Mouse (Mus musculus): ENCODE measurements at regions not wholly inside any gene's neighbourhood (a gene's known extent, or its start where the extent isn't known, plus 50 kb on each side); places are given as distances from the start of the nearest gene placed in this dataset.

- Histone ChIP-seq H3K9me3 (replicated peaks; ENCODE audit: low read length) (no peaks in the 10 kb centered on the region), H3K79me2 (replicated peaks; ENCODE audit: control insufficient read depth, extremely low read depth, insufficient read depth, poor library complexity, severe bottlenecking) (no peaks in the 10 kb centered on the region), H3K27me3 (replicated peaks) (no peaks in the 10 kb centered on the region), H3K36me3 (replicated peaks in 1 of 2; ENCODE audit: control insufficient read depth in 1 of 2, insufficient read depth in 1 of 2, low read length in 1 of 2) (no peaks in the 10 kb centered on the region), H3K4me2 (ENCODE audit: insufficient read depth, low read depth, poor library complexity, severe bottlenecking) (no peak overlapping the region; the same call in 1 of the 2 replicates), H3K27ac (ENCODE audit: insufficient read depth, low read depth) (no peak overlapping the region), H3K4me1 (ENCODE audit: control insufficient read depth in 1 of 2, insufficient read depth in 2 of 2) (peaks cover 0 to 13% of the 10 kb centered on the region in 2 experiments; a peak in 2 of 4 replicates), H3K9ac (ENCODE audit: insufficient read depth, low read depth) (no peak overlapping the region), H3K4me3 (replicated peaks in 1 of 3; ENCODE audit: low read depth in 2 of 3, low read length in 2 of 3, poor library complexity in 1 of 3) (no peak overlapping the region)
- in situ Hi-C loops (cut with MboI; ENCODE audit: low pct_ligation_motif_present, low pct_unique_long_range_greater_than_20kb, low sequenced_read_pairs) (no loop called here), dilution Hi-C loops (cut with MboI; ENCODE audit: extremely low pct_ligation_motif_present, extremely low pct_unique_long_range_greater_than_20kb, low sequenced_read_pairs) (no loop called here)
- peak; percentile 81 for DNase-seq (ENCODE audit: extremely low read depth)
- peak; percentile 42; the same call in 1 of the 2 replicates for TF ChIP-seq BHLHE40 (IDR thresholded peaks at IDR 0.05; ENCODE audit: low read depth, low read length)
- TF ChIP-seq E2F4 (IDR thresholded peaks at IDR 0.05; ENCODE audit: insufficient replicate concordance, low read depth, low read length): no peak
- TF ChIP-seq ETS1 (conservative IDR thresholded peaks at IDR 0.05; ENCODE audit: low read depth, low read length): 0 out of 2 replicates have a peak, but pooled peaks have one; percentile 8
Observed at GRCm38 (mm10) chr5:99111755-99112154, 74.6 kb upstream of the Prkg2 start.

GRCm38 (mm10) chr5:99111235-99111634, 74.1 kb upstream of the Prkg2 start:
- DNase-seq (ENCODE audit: extremely low read depth): no peak
- Histone ChIP-seq H3K36me3 (replicated peaks in 1 of 2; ENCODE audit: control insufficient read depth in 1 of 2, insufficient read depth in 1 of 2, low read length in 1 of 2) (no peaks in the 10 kb centered on the region), H3K27ac (ENCODE audit: insufficient read depth, low read depth) (no peak overlapping the region), H3K9me3 (replicated peaks; ENCODE audit: low read length) (no peaks in the 10 kb centered on the region), H3K4me2 (ENCODE audit: insufficient read depth, low read depth, poor library complexity, severe bottlenecking) (no peak overlapping the region), H3K4me3 (replicated peaks in 1 of 3; ENCODE audit: low read depth in 2 of 3, low read length in 2 of 3, poor library complexity in 1 of 3) (no peak overlapping the region), H3K9ac (ENCODE audit: insufficient read depth, low read depth) (no peak overlapping the region), H3K27me3 (replicated peaks) (no peaks in the 10 kb centered on the region), H3K4me1 (ENCODE audit: control insufficient read depth in 1 of 2, insufficient read depth in 2 of 2) (peaks cover 0 to 13% of the 10 kb centered on the region in 2 experiments; a peak in 2 of 4 replicates), H3K79me2 (replicated peaks; ENCODE audit: control insufficient read depth, extremely low read depth, insufficient read depth, poor library complexity, severe bottlenecking) (no peaks in the 10 kb centered on the region)
- TF ChIP-seq RCOR1 (conservative IDR thresholded peaks at IDR 0.05; ENCODE audit: low read depth, low read length): no peak
- TF ChIP-seq NRF1 (IDR thresholded peaks at IDR 0.05; ENCODE audit: low read depth, low read length): no peak
- in situ Hi-C loops (cut with MboI; ENCODE audit: low pct_ligation_motif_present, low pct_unique_long_range_greater_than_20kb, low sequenced_read_pairs) (no loop called here), dilution Hi-C loops (cut with MboI; ENCODE audit: extremely low pct_ligation_motif_present, extremely low pct_unique_long_range_greater_than_20kb, low sequenced_read_pairs) (no loop called here)

DNA sequence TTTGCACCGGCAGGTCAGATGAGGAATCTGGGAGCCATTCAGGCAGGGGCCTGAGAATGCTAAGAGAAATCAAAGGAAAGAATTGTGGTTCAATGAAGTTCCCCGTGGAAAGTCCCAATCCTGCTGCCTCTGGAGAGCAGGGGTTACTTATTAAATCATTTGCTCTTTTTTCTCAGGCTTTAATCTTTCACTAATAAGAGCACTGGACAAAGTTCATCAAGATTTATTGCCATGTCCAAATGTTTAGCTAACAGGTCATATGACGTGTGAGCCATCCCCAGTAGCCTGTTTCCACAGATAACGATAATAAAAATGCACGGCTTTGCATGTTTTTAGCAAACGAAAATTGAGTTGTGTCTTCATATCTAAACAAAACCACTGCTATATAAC, 62.6 kb upstream of the Prkg2 start:
- DNase-seq (ENCODE audit: extremely low read depth): no peak
- Histone ChIP-seq H3K4me3 (replicated peaks in 1 of 3; ENCODE audit: low read depth in 2 of 3, low read length in 2 of 3, poor library complexity in 1 of 3) (no peak overlapping the region), H3K79me2 (replicated peaks; ENCODE audit: control insufficient read depth, extremely low read depth, insufficient read depth, poor library complexity, severe bottlenecking) (no peaks in the 10 kb centered on the region), H3K27ac (ENCODE audit: insufficient read depth, low read depth) (no peak overlapping the region), H3K9me3 (replicated peaks; ENCODE audit: low read length) (no peaks in the 10 kb centered on the region), H3K27me3 (replicated peaks) (no peaks in the 10 kb centered on the region), H3K9ac (ENCODE audit: insufficient read depth, low read depth) (no peak overlapping the region), H3K36me3 (replicated peaks in 1 of 2; ENCODE audit: control insufficient read depth in 1 of 2, insufficient read depth in 1 of 2, low read length in 1 of 2) (no peaks in the 10 kb centered on the region), H3K4me1 (ENCODE audit: control insufficient read depth in 1 of 2, insufficient read depth in 2 of 2) (peaks cover 0 to 19% of the 10 kb centered on the region in 2 experiments; a peak in 2 of 4 replicates), H3K4me2 (ENCODE audit: insufficient read depth, low read depth, poor library complexity, severe bottlenecking) (no peak overlapping the region)
- dilution Hi-C loops (cut with MboI; ENCODE audit: extremely low pct_ligation_motif_present, extremely low pct_unique_long_range_greater_than_20kb, low sequenced_read_pairs) (no loop called here), in situ Hi-C loops (cut with MboI; ENCODE audit: low pct_ligation_motif_present, low pct_unique_long_range_greater_than_20kb, low sequenced_read_pairs) (no loop called here)
- no peak for TF ChIP-seq RAD21 (IDR thresholded peaks at IDR 0.05; ENCODE audit: low read depth, low read length)
- TF ChIP-seq ZKSCAN1 (IDR thresholded peaks at IDR 0.05; ENCODE audit: borderline replicate concordance, low read depth, low read length): no peak
- TF ChIP-seq GABPA (IDR thresholded peaks at IDR 0.05; ENCODE audit: insufficient replicate concordance, low read depth, low read length): no peak
- no peak for TF ChIP-seq CHD2 (IDR thresholded peaks at IDR 0.05; ENCODE audit: low read length)
- no peak for TF ChIP-seq RCOR1 (conservative IDR thresholded peaks at IDR 0.05; ENCODE audit: low read depth, low read length)
- TF ChIP-seq JUN (IDR thresholded peaks at IDR 0.05; ENCODE audit: insufficient read depth, low read depth, low read length): no peak
- TF ChIP-seq E2F4 (IDR thresholded peaks at IDR 0.05; ENCODE audit: insufficient replicate concordance, low read depth, low read length): no peak
- TF ChIP-seq PAX5 (IDR thresholded peaks at IDR 0.05; ENCODE audit: low read length): no peak
- no peak for TF ChIP-seq USF2 (conservative IDR thresholded peaks at IDR 0.05; ENCODE audit: low read depth, low read length)
- no peak for TF ChIP-seq TCF12 (IDR thresholded peaks at IDR 0.05; ENCODE audit: low read depth, low read length)
- TF ChIP-seq ETS1 (conservative IDR thresholded peaks at IDR 0.05; ENCODE audit: low read depth, low read length): no peak
- no peak for TF ChIP-seq ZNF384 (IDR thresholded peaks at IDR 0.05; ENCODE audit: low read depth, low read length)
- TF ChIP-seq MEF2A (IDR thresholded peaks at IDR 0.05; ENCODE audit: borderline replicate concordance, low read depth, low read length): no peak
- no peak for TF ChIP-seq USF1 (IDR thresholded peaks at IDR 0.05; ENCODE audit: low read depth, low read length)
- TF ChIP-seq EP300 (IDR thresholded peaks at IDR 0.05; ENCODE audit: low read length): no peak
- TF ChIP-seq HCFC1 (IDR thresholded peaks at IDR 0.05; ENCODE audit: low read depth, low read length): no peak
- no peak for TF ChIP-seq NELFE (IDR thresholded peaks at IDR 0.05; ENCODE audit: low read depth, low read length)
- TF ChIP-seq SIN3A (IDR thresholded peaks at IDR 0.05; ENCODE audit: low read length): no peak
- no peak for TF ChIP-seq CTCF (conservative IDR thresholded peaks at IDR 0.05 in 1 of 2, IDR thresholded peaks at IDR 0.05 in 1 of 2; ENCODE audit: low read depth in 2 of 2, low read length in 2 of 2)
- TF ChIP-seq NRF1 (IDR thresholded peaks at IDR 0.05; ENCODE audit: low read depth, low read length): no peak

Data from CH12.LX (cell line).